Mouse (Mus musculus) kidney, adult 2 months (tissue): Measurements from ENCODE around the gene Prps1.

ENCODE experiments used
- CTCF ChIP-seq: fragments of 200-500 bp; conservative IDR thresholded peaks from 2 replicates; pipeline ENCODE4 v1.5.1; 2011; ENCODE audit warnings: low read depth, mild to moderate bottlenecking, control low read depth, low read length, moderate library complexity, mixed read lengths; ENCODE audit not compliant: insufficient read depth, insufficient read length
- POLR2A ChIP-seq: fragments of 200-500 bp; IDR thresholded peaks from one replicate; pipeline ENCODE4 v1.6.1; 2011; ENCODE audit warnings: low read depth, low read length, control low read depth

GRCm38 (mm10) chrX:140456279-140456731, at the start of gene Prps1:
- TF ChIP-seq CTCF (no peak), POLR2A (peak; percentile 65)
